Mouse (Mus musculus): Measurements from ENCODE around the gene Smc6. TPM values are rescaled to one million over a fixed set of nuclear protein-coding genes. Genes with fewer than 3 reads are reported as not detected.
A peak's percentile ranks its signal among the peaks of the same experiment; 100 is the strongest.

Gene Smc6
- polyA plus RNA-seq, 1 experiment from 2014 or later, result 113 TPM

DNA sequence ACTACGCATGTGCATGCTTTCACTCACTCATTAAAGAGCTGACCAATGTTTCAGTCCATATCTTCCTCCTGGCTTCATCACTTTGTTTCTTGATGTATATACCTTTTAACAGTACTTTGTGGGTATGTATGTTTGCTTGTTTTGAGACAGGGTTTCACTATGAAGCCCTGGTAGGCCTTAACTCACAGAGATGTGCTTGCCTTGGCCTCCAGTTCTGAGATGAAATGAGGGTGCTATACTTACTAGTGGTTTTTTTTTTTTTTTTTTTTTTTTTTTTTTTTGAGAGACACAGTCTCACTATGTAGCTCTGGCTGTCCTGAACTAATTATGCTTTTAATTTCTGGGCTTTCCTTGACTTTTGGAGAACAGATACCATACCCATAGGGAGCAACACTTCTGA is 18.2 kb upstream of the Smc6 start:
- no peak overlapping the region for H3K9ac ChIP-seq (replicated peaks)
- no peaks in the 10 kb centered on the region for H3K9me3 ChIP-seq (replicated peaks)
- H3K4me3 ChIP-seq (replicated peaks), result no peak overlapping the region
- H3K4me1 ChIP-seq, result no peaks in the 10 kb centered on the region
- H3K36me3 ChIP-seq, result no peaks in the 10 kb centered on the region
- H3K27ac ChIP-seq (replicated peaks), result no peak overlapping the region
- no peak for ATAC-seq (ENCODE audit: low FRiP score)
- WGBS, result 100% methylated on average over 1 of the region's 1 CpGs
- H3K27me3 ChIP-seq (replicated peaks), result no peaks in the 10 kb centered on the region
- H3K4me2 ChIP-seq, result no peak overlapping the region

DNA sequence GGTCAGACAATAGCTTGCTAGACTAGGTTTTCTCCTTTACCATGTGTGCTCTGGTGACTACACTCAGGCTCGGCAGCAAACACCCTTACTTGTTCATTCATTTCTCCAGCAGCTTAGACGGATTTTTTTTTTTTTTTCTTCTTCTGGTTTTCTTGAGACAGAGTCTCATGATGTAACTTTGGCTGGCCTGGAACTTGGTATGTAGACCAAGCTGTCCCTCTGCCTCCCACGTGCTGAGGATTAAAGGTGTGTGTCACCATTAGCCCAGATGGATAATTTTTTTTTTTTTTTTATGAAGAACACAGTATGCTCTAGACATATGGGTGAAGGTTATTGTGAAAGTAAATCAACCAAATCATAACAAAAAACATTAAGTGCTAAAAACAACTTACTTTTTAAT is 15.4 kb upstream of the Smc6 start:
- no peaks in the 10 kb centered on the region for H3K9me3 ChIP-seq (replicated peaks)
- no peaks in the 10 kb centered on the region for H3K4me1 ChIP-seq
- no peak overlapping the region for H3K27ac ChIP-seq (replicated peaks)
- no peaks in the 10 kb centered on the region for H3K27me3 ChIP-seq (replicated peaks)
- 87% methylated on average over 3 of the region's 3 CpGs for WGBS
- no peak overlapping the region for H3K9ac ChIP-seq (replicated peaks)
- H3K4me2 ChIP-seq, result no peak overlapping the region
- ATAC-seq (ENCODE audit: low FRiP score), result no peak
- no peak overlapping the region for H3K4me3 ChIP-seq (replicated peaks)
- H3K36me3 ChIP-seq, result no peaks in the 10 kb centered on the region

DNA sequence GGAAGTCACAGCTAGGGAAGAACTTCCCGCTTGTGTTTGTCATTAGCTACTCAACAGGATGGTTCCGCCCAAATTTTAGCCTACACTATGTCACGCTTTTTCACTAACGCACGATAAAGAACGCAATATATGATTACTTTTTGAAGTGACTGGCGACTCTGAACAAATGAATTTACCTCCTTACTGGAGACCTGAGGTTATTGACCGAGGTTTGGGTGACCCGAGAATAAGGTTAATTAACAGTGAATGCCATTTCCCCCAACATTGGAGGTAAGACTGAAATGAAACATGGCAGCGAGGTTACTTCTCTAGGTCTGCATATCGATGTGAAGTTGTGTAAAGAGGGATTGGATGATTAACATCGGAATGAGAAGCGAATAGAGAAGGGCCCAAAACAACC is 791 bp upstream of the Smc6 start:
- H3K4me1 ChIP-seq, result peaks cover 33% of the 10 kb centered on the region
- H3K4me3 ChIP-seq (replicated peaks), result peak overlapping the region; percentile 88
- peak overlapping the region; percentile 93; the same call in 1 of the 2 replicates for H3K9ac ChIP-seq (replicated peaks)
- WGBS, result 4% methylated on average over 13 of the region's 13 CpGs
- no peaks in the 10 kb centered on the region for H3K36me3 ChIP-seq
- no peaks in the 10 kb centered on the region for H3K9me3 ChIP-seq (replicated peaks)
- H3K4me2 ChIP-seq, result peak overlapping the region; percentile 98
- ATAC-seq (ENCODE audit: low FRiP score), result no peak
- no peaks in the 10 kb centered on the region for H3K27me3 ChIP-seq (replicated peaks)
- H3K27ac ChIP-seq (replicated peaks), result no peak overlapping the region

DNA sequence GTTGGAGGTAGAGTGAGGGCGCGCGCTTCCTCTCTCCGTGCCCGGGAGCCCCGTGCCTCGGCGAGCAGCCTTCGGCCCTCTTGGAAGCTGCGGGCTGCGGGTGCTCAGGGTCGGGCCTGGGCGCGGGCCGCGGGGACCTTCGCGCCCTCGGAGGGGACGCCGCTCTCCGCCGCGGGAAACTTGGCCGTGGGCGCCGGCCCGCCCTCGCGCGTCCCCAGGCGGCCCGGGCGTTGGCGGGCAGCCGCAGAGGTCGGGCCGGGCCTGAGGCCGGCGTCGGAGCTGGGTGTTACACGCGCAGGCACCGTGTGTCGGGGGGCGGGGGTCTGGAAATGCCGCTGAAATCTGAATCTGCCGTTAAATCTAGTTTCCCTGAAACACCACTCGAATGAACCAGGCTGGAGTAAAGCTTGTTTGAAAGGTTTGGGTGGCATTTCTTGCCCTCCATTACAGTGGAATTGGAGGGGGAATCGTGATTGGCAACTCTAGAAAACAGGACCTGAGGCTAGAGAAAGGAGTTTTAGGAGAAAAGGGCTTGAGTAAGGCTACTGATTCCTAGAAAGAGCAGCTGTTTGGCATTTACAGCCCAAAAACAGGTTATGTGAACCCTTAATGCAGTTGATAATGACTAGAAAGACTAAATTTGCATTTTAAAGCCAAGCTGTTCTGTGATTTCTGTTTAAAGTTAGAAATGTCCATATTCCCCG is 748 bp downstream of the Smc6 start:
- H3K36me3 ChIP-seq, result no peaks in the 10 kb centered on the region
- H3K4me3 ChIP-seq (replicated peaks), result peak overlapping the region; percentile 88
- peak overlapping the region; percentile 93 for H3K9ac ChIP-seq (replicated peaks)
- H3K4me2 ChIP-seq, result peak overlapping the region; percentile 98
- H3K9me3 ChIP-seq (replicated peaks), result no peaks in the 10 kb centered on the region
- peak; percentile 79 for ATAC-seq (ENCODE audit: low FRiP score)
- WGBS, result under 1% methylated on average over 51 of the region's 51 CpGs
- H3K27me3 ChIP-seq (replicated peaks), result no peaks in the 10 kb centered on the region
- peak overlapping the region; percentile 90 for H3K27ac ChIP-seq (replicated peaks)
- H3K4me1 ChIP-seq, result peaks cover 33% of the 10 kb centered on the region

DNA sequence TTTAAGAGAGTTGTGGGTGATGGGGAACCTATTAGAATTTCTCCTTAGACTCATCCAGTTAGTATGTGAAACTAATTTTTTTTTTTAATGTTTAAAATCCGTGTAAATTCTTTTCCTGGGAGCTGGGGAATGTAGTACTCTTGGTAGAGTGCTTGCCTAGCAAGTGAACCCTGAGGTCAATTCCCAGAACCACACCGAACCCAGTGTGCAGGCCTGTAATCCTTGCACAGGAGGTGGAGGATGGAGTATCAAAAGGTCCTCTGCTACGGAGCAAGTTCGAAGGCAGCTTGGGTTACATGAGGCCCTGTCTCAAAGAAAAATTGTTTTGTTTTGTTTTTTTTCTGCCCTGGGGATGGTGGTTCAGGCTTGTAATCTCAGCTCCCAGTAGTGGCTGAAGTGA is 1.3 kb downstream of the Smc6 start:
- 6% methylated on average over 4 of the region's 4 CpGs for WGBS
- peak overlapping the region; percentile 88 for H3K4me3 ChIP-seq (replicated peaks)
- ATAC-seq (ENCODE audit: low FRiP score), result no peak

DNA sequence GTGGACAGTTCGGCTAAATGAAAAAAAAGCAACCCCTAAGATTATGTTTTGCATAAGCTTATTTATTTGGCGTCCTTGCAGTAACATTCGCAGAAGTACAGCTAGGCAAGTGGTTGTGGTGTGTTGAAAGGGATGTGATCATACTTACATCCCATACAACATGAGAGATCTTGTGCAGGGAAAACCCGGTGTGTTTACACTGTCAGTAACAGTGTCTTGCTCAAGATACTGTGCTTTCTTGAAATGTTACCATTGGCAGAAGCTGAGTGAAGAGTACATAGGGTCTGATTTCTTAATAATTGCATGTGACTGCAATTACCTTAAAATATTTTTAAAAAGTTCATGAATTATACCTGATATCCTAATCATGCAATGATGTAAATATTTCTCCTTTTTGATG is 6.9 kb downstream of the Smc6 start:
- Histone ChIP-seq H3K9me3 (replicated peaks) (no peaks in the 10 kb centered on the region), H3K4me1 (peaks cover 13% of the 10 kb centered on the region), H3K4me2 (no peak overlapping the region), H3K36me3 (peaks cover 20% of the 10 kb centered on the region), H3K27me3 (replicated peaks) (no peaks in the 10 kb centered on the region), H3K4me3 (replicated peaks) (no peak overlapping the region), H3K27ac (replicated peaks) (no peak overlapping the region), H3K9ac (replicated peaks) (no peak overlapping the region)
- 96% methylated on average over 4 of the region's 4 CpGs for WGBS
- ATAC-seq (ENCODE audit: low FRiP score), result no peak

More for the DNA sequence above, 1.3 kb downstream of the Smc6 start:
- Histone ChIP-seq H3K36me3 (no peaks in the 10 kb centered on the region), H3K27ac (replicated peaks) (no peak overlapping the region), H3K4me2 (peak overlapping the region; percentile 98), H3K27me3 (replicated peaks) (no peaks in the 10 kb centered on the region), H3K9ac (replicated peaks) (peak overlapping the region; percentile 93), H3K4me1 (peaks cover 33% of the 10 kb centered on the region), H3K9me3 (replicated peaks) (no peaks in the 10 kb centered on the region)

DNA sequence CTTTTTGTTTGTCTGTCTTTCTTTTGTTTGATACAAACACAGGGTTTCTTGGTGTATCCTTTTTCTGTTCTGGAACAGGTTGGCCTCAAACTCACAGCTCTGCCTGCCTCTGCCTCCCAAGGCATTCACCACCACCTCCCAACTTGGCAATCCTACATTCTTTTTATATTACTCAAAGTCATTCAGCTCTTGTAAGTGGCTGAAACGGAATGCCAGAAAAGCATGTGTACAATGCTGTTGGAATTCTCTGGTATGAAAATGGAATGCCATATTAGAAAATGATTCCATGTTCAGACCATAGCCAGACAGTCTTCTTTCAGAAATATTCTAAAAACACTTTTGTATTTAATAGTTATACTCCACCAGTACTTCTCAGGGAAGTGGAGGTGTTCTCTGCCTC is 7.5 kb downstream of the Smc6 start:
- peaks cover 23% of the 10 kb centered on the region for H3K36me3 ChIP-seq
- no peak overlapping the region for H3K27ac ChIP-seq (replicated peaks)
- H3K9me3 ChIP-seq (replicated peaks), result no peaks in the 10 kb centered on the region
- no peak overlapping the region for H3K4me3 ChIP-seq (replicated peaks)
- 87% methylated on average over 1 of the region's 1 CpGs for WGBS
- no peak for ATAC-seq (ENCODE audit: low FRiP score)
- no peaks in the 10 kb centered on the region for H3K27me3 ChIP-seq (replicated peaks)
- peaks cover 8% of the 10 kb centered on the region for H3K4me1 ChIP-seq
- no peak overlapping the region for H3K9ac ChIP-seq (replicated peaks)
- H3K4me2 ChIP-seq, result no peak overlapping the region

DNA sequence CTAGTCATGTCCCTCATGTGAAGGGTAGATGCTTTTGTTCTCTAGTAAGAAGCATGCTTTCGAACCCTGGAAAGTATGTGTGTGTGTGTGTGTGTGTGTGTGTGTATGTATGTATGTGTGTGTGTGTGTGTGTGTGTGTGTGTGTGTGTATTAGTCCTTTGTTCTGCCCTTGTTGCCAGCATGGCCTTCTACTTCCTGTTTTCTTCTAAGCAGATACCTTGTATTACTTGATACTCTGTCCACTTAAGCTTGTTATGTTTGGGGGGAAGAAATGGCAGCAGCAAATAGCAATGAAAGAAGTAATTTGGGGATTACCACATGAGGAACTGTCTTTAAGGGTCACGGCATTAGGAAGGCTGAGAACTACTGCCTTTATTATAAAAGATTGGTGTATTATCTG is 10.9 kb downstream of the Smc6 start:
- WGBS, result 93% methylated on average over 2 of the region's 2 CpGs
- Histone ChIP-seq H3K36me3 (peaks cover 36% of the 10 kb centered on the region), H3K4me2 (no peak overlapping the region), H3K9me3 (replicated peaks) (no peaks in the 10 kb centered on the region), H3K4me3 (replicated peaks) (no peak overlapping the region), H3K27me3 (replicated peaks) (no peaks in the 10 kb centered on the region), H3K27ac (replicated peaks) (no peak overlapping the region), H3K9ac (replicated peaks) (no peak overlapping the region), H3K4me1 (no peaks in the 10 kb centered on the region)
- no peak for ATAC-seq (ENCODE audit: low FRiP score)

DNA sequence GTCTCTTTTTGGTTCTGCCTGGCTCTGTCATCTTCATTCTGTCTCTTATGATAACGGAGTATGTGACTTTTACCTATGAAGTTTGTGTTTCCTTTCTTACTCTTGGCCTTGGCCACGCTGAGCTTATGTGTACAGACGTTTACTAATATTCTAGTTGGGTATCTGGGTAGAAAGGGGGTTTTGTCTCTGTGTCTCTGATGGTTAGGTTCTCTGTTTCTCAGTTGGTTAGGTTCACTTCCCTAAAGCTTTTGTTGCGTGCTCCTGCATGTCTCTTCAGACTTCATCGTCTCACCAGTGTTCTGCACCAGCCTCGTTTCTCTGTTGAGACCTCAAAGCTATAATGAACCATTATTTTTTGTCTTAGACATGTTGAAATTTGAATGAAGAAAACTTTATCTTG is 11.5 kb downstream of the Smc6 start:
- Histone ChIP-seq H3K9me3 (replicated peaks) (no peaks in the 10 kb centered on the region), H3K36me3 (peaks cover 36% of the 10 kb centered on the region), H3K27ac (replicated peaks) (no peak overlapping the region), H3K4me2 (no peak overlapping the region), H3K27me3 (replicated peaks) (no peaks in the 10 kb centered on the region), H3K4me3 (replicated peaks) (no peak overlapping the region), H3K9ac (replicated peaks) (no peak overlapping the region), H3K4me1 (no peaks in the 10 kb centered on the region)
- ATAC-seq (ENCODE audit: low FRiP score), result no peak
- 96% methylated on average over 6 of the region's 6 CpGs for WGBS

DNA sequence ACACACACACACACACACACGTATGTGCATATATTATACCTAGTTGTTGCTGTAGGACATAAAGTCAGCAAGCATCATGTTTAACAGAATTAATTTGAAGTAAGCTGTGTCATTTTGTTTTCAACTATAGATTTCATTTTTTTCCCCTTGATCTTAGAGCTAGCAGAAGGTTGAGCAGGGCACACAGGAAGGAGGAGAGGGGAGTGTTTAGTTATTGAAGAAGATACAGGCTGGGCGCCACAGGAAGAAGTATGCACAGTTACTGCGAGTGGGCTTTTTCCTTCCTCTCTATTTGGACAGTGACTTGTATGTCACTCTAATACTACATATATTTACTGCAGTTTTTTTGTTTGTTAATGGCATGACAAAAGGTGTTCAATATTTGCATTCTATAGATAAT is 14.2 kb downstream of the Smc6 start:
- H3K36me3 ChIP-seq, result peaks cover 30% of the 10 kb centered on the region
- no peaks in the 10 kb centered on the region for H3K4me1 ChIP-seq
- no peak overlapping the region for H3K27ac ChIP-seq (replicated peaks)
- no peaks in the 10 kb centered on the region for H3K27me3 ChIP-seq (replicated peaks)
- H3K9ac ChIP-seq (replicated peaks), result no peak overlapping the region
- H3K4me3 ChIP-seq (replicated peaks), result no peak overlapping the region
- no peak for ATAC-seq (ENCODE audit: low FRiP score)
- 95% methylated on average over 3 of the region's 3 CpGs for WGBS
- H3K4me2 ChIP-seq, result no peak overlapping the region
- H3K9me3 ChIP-seq (replicated peaks), result no peaks in the 10 kb centered on the region

DNA sequence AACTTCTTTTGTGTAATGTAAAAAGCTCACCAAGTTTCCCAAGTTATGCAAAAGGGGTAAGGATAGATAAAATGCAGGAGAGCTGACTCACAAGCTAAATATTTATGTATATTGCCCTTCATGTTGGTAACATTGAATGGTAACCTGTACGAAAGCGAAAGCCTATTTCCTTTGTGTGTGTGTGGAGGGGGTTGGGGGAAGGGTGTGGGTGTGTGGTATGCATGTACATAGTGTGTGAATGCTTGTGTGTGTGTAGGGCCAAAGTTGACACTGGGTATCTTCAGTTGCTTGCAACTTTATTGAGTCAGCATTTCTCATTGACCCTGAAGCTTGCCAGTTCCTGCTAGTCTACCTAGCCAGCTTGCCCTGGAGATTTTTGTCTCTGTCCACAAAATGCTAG is 15.9 kb downstream of the Smc6 start:
- ATAC-seq (ENCODE audit: low FRiP score), result no peak
- H3K4me3 ChIP-seq (replicated peaks), result no peak overlapping the region
- H3K36me3 ChIP-seq, result peaks cover 36% of the 10 kb centered on the region
- no peaks in the 10 kb centered on the region for H3K4me1 ChIP-seq
- H3K4me2 ChIP-seq, result no peak overlapping the region
- H3K27ac ChIP-seq (replicated peaks), result no peak overlapping the region
- no peaks in the 10 kb centered on the region for H3K27me3 ChIP-seq (replicated peaks)
- 96% methylated on average over 2 of the region's 2 CpGs for WGBS
- no peaks in the 10 kb centered on the region for H3K9me3 ChIP-seq (replicated peaks)
- no peak overlapping the region for H3K9ac ChIP-seq (replicated peaks)

DNA sequence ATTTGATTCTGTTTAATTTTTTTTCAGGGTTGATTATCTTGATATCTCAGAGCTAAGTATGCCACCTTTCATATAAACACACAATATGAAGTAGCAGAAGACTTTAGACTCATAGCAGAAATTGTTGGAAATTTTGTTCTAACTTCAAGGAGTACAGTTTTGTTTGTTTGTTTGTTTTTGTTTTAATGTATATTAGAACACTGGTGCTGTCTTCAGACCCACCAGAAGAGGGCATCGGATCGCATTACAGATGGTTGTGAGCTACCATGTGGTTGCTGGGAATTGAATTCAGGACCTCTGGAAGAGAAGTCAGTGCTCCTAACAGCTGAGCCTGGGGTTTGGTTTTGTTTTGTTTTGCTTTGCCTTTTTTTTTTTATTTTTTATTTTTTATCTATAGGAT is 20.7 kb downstream of the Smc6 start:
- no peaks in the 10 kb centered on the region for H3K9me3 ChIP-seq (replicated peaks)
- ATAC-seq (ENCODE audit: low FRiP score), result no peak
- H3K36me3 ChIP-seq, result peaks cover 46% of the 10 kb centered on the region
- H3K9ac ChIP-seq (replicated peaks), result no peak overlapping the region
- no peaks in the 10 kb centered on the region for H3K27me3 ChIP-seq (replicated peaks)
- H3K27ac ChIP-seq (replicated peaks), result no peak overlapping the region
- 98% methylated on average over 2 of the region's 2 CpGs for WGBS
- no peaks in the 10 kb centered on the region for H3K4me1 ChIP-seq
- no peak overlapping the region for H3K4me2 ChIP-seq
- no peak overlapping the region for H3K4me3 ChIP-seq (replicated peaks)
